Mouse (Mus musculus) cerebellum, adult 11 months (tissue): ENCODE data around the gene Csrp1.
A peak's percentile ranks its signal among the peaks of the same experiment; 100 is the strongest.

Source experiments
- DNase-seq: peaks from one replicate; pipeline ENCODE4 v3.0.0; 2022

Gene Csrp1

GRCm38 (mm10) chr1:135698451-135698921 lies 21.4 kb upstream of the Csrp1 start:
- DNase-seq = no peak

DNA sequence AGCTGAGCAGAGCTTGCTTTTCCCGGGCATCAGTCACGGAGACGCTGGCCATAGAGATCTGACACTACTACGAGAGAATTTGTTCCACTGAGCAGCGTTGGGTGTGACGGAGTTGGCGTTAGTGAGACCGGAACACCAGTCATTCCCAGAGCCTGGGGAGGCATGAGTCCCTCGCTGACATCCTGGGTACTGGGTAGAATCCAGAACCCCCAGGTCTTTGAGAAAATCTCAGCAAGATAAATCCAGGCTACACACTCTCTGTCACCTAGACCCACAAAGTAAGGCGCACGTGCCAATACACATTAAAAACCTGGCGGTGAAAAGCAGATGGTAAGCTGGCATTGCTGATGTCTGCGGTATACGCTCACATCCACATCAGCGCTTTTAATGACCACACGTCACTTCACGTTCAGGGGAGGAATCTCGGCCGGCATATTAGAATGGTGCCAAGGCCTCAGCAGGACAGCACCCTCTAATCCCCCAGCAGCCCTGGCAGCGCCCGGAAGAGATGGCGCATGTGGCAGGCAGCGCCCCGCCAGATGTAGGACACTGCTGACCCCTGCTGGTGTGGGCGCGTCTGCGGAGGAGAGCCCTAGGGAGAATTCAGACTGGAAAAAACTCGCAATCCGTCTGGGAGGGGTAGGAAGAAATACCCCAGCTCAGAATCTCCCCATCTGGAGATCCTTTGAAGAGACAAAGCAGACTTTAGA lies 20.7 kb upstream of the Csrp1 start:
- DNase-seq = peak; percentile 33

GRCm38 (mm10) chr1:135699892-135700291 lies 20.0 kb upstream of the Csrp1 start:
- DNase-seq = no peak

- DNase-seq = peak; percentile 41
These were observed 19.3 kb upstream of the Csrp1 start for GRCm38 (mm10) chr1:135700605-135701004.

DNA sequence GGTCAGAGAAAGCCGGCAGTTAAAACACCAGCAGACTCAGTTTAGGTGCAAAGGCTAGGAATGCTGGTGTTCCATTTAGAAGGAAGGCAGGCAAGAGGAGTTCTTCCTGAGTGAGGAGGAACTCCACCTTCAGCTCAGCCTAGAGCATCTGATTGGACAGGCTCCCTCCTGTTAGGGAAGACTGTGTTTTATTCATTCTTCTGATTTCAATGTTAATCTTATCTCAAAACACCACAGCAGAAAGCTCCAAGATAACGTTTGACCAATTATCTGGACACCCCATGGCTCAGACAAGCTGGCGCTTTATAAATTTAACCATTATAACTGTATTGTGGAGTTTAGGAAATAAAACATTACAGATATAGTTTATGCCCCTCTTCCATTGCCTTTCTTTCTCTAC lies 18.5 kb upstream of the Csrp1 start:
- DNase-seq = no peak

GRCm38 (mm10) chr1:135702722-135703121 lies 17.1 kb upstream of the Csrp1 start:
- DNase-seq = no peak

DNA sequence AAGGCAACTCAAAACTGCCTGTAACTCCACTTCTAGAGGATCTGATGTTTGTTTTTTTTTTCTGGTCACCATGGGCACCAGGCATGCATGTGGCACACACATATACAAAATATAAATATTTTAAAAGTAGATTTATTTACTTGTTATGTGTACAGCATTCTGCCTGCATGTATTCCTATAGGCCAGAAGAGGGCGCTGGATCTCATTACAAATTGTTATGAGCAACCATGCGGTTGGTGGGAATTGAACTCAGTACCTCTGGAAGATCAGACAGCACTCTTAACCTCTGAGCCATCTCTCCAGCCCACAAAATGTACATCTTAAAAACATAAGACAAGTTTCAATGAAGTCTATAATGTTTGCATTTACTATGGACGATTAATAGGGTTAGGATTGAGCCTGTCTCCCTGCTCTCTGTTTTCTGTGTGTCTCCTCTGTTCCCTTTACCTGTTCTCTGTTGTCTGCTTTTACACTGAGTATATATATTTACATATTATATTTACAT lies 15.5 kb upstream of the Csrp1 start:
- no peak for DNase-seq

- no peak for DNase-seq
These were observed 11.5 kb upstream of the Csrp1 start for GRCm38 (mm10) chr1:135708369-135708768.

DNA sequence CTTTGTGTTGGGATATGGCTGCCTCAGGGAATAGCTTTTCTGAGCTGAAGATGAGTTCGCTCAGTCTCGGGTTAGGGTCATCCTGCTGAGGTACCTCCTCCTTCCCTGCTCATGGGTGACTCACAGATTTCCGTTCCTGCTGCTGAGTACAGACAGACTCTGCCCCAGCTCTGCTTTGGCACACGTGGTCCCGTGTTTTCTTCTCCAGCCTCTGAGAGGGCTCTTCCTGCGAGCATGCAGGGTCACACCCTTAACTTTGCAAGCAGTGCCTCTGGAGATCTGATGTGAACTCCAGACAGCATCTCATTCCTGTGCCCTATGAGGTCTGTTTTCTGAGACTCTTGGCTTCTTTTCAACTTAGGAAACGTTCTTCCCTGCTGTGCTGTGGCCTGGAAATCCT lies 8.7 kb upstream of the Csrp1 start:
- DNase-seq = no peak

DNA sequence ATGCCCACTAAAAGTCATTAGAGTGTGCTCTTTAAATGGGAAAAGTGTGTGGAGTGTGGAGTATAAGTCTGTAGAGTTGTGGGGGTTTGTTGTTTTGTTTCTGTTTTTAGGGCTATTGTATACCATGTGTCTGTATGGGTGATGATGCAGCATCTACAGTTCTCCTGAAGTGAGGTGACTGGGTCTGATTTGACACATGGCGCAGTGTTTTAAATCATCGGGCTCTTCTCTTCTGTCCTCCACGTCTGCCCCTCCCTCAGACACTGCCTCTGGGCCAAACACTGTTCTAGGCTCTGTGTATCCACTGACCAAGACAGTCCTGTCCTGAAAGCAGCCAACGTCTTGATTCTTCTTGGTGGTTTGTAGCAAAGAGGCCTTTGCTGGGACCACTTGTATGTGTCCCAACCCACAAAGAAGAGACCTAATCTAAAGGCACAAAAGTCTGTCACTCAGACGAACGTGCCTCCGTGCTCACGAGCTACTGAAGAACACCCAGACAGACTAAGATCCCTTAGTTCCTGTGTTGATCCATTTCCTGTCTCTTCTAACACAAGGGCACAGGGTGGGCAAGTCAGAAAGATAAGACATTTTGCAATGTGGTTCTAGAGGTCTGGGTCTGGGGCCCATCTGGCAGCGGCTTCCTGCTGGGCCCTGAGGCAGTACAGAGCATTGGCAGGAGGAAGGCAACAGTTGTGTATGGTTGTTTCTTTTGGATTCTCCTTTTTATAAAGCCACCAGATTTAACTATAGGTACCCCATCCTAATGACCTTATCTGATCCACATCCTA lies 5.6 kb upstream of the Csrp1 start:
- no peak for DNase-seq

DNA sequence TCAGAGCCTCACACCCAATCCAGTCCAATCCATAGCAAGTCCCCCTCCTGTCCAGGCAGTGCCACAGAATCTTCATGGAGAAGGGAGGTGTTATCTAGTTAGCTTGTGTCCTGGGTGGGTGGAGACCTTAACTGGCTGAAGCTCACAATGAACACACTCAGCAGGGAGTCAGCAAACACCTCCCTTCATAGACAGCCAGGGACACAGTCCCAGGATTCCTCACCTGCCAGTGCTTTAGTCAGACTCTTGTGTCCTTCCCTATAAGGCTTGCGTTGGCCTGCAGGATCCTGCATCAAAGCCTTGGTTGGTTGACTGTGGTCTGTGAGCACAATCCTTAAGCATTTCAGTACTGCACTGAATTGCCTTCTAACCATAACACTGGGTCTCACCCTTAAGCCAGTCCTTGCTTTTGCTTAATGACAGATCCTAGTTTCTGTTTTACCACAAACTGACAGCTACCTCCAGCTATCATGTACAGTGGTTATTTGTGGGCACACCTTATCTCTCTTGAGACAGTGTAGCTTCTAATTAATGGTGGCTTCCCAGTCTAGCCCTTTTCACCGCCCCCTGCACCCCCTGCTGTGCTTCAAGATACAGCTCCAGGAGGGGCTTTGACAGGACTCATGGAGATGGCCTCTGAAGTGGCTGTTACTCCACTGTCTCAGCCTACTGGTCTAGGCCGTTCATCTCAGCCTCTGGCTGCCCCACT lies 4.8 kb upstream of the Csrp1 start:
- DNase-seq = no peak

- DNase-seq = no peak
These were observed 375 bp upstream of the Csrp1 start for GRCm38 (mm10) chr1:135719486-135719885.

DNA sequence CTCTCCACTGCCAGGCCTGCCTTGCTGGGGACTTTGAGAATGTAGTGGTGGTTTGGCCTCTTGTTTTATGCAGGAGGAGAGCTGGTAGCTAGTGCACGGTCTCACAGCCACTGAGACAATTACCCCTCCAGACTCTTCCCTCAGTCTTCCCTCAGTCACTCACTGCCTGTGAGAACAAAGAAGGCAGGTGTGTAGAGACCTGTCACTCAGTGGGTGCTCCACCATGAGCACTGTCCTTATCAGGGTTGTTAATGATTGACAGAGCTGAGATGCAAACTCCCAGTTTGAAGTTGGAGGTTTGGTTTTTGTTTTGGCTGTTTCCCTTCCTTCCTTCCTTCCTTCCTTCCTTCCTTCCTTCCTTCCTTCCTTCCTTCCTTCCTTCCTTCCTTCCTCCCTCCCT lies 3.2 kb downstream of the Csrp1 start:
- DNase-seq = no peak

GRCm38 (mm10) chr1:135724134-135724533 lies 4.3 kb downstream of the Csrp1 start:
- no peak for DNase-seq

DNA sequence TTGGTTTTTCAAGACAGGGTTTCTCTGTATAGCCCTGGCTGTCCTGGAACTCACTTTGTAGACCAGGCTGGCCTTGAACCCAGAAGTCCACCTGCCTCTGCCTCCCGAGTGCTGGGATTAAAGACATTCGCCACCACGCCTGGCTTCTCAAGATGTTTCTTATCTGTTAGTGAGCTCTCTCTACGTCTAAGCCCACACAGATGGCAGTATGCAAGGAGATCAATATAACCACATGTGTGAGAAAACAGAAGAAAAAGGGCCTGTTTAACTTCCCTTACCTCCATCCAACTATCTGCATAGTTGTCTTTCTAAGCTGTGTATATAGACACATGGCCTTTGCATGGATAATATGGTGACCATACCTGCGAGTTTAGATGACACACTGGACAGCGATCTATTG lies 5.5 kb downstream of the Csrp1 start:
- no peak for DNase-seq

DNA sequence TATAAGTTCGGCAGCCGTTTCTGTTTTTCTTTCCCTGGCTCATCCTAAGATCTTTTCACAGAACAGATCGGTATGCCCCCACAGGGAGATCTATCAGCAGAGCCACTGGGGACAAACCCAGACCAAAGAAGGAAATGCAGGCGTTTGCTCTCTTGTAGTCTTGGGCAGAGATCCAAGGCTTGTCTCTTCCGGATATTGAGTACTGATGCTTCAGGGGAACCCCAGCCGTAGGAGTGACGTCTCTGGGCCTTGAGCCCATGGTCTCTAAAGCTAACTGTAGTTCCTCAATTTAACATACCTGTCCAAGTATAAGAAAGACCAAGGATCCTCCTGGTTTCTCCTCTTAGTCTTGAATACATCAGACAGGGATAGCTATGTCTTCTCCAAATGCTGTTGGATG lies 6.1 kb downstream of the Csrp1 start:
- DNase-seq = no peak

DNA sequence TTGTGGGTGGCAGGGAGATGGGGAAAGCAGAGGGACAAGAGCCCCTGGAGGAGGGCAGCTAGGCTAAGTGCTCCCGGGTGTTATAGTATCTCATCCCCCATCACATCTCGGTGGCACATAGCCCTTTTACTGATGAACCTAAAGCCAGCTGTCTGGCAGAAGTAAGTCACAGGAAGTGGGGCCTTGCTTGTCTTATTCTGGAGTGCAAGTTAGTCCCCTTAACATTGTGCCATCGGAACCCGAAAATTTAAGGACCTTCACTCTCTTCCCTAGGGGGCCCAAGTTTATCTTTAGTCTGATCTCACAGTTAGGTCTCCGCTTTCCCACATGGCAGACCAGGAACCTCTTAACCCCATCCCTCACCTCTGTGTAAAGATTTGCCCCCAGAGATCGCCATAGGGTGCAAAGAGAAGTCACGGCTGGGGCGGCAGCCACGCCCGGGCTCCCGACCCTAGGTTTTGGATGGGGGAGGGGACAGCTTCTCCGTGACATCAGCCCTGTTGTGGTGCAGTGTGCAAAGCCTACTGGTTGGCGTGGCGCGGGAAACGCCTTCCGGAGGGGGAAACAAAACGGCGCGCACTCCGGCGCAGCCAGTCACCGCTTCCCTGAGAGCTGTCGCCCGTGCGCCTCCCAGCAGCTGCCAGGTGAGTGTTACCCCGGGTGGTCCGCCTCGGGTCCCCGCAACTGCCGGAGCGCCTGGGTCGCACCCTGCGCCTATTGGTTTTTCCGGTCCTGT lies 8.9 kb downstream of the Csrp1 start:
- DNase-seq = peak; percentile 22

DNA sequence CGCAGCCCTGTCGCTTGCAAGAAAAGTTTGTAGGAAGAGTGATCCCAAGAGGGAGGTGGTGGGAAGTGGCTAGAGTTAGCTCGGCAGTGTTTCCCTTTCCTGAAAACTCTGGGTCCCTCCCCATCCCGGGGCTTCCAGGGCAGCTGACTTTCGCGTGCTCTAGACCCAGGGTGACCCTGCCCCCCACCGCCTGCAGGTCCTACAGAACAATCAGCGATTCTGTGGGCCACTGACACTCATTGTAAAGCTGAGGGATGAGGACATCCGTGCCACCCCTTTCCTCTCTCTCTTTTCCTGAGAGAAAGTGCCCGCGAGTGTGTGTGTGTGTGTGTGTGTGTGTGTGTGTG lies 9.5 kb downstream of the Csrp1 start:
- DNase-seq = no peak

DNA sequence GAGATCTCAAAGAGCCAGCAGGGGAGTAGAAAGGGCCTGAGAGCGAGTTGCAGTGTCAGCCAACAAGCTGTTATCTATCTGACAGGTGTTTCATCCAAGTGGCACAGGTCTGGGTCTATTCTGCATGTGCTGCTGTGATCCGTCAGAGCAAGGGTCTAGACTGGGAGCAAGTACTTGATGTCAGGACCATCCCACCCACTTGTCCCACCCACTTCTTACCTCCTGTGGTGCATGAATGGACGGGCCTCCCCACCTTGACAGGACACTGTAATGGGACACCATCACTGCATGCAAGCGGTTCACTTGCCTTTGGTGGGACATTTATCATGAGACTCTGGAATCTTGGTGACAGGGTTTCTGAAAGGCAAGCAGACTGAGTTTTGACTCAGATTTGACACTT lies 10.0 kb downstream of the Csrp1 start:
- DNase-seq = no peak

DNA sequence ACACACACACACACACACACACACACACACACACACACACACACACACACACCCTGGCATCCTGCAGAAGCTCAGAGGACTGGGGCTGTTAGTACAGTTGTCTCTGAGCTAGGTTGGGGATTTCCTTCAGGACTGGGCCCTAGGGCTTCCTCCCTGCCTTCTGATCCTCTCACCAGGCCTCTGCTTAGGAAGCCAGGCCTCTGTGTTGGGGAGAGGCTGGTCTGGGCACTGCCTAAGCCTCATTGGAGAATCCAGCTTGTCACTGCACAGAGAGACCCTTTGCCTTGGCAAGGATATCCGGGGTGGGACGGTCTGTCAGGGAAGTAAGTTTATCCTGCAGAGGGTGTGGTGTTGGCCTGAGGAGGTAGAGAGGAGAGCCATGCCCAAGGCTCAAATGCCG lies 10.4 kb downstream of the Csrp1 start:
- DNase-seq = no peak

DNA sequence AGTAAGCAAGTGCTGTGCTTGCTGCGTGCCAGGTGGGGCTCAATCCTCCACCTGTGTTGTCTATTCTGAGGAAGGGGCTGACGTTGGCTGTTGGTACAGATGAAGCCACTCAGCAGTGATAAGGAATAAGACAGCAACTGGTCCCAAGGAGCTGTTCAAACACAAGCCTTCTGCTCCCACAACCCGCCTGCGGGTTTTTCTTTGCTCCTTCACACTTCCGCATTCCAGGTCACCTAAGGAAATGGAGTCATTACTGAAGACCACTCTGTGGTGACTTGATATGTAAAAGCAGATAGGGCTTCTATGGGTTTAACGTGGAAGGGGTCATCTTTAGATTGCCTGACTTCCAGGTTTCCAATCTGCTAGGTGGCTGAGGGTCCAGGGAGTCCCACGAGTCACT lies 11.5 kb downstream of the Csrp1 start:
- no peak for DNase-seq

- DNase-seq = no peak
These were observed 12.2 kb downstream of the Csrp1 start for GRCm38 (mm10) chr1:135731897-135732684.
